Mouse (Mus musculus): Measurements from ENCODE around the gene Eif2ak2.

Eif2ak2 gene

GRCm38 (mm10) chr17:78834856-78835835 lies 47.2 kb downstream of the Eif2ak2 start, which contains the start of the genes Heatr5b and Gpatch11:
Gene Heatr5b (minus strand): TSS chr17:78835364.
Gene Gpatch11 (plus strand): TSS chr17:78835567.
- peak; percentile 95 to 97 for DNase-seq (ENCODE audit: low spot score in 2 of 2)

DNA sequence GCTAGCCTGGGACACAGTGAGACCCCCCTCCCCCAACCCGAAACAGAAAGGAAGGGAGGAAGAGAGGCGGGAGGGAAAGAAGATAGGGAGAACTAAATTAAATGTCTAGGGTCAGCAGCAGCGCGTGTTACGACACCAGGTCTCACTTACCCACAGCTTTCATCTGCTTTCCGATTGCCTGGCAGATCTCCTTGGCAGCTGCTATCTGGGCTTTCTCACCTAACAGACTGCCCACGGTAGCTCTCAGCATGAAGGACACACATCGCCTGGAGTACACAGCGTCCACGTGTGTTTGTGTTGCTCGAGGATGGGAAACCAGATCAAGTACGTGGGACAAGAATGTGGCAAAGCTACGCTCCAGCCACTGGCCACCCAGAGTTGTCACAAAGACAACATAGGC lies 58.0 kb downstream of the Eif2ak2 start:
- no peak for DNase-seq (ENCODE audit: low spot score in 2 of 2)

DNA sequence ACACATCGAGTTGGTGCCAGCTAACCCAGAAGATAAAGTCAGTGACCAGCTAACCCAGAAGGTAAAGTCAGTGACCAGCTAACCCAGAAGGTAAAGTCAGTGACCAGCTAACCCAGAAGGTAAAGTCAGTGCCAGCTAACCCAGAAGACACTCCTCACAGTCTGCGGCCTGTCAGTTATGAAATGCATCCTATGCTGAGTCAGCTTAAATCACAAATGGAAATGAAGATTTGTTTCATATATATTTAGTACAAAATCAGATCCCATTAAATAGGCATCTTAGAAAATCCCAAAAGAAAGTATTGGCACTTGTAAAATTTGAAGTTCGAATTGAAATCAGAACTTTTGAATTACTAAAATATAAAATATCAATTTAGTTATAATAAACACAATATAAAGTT lies 72.8 kb downstream of the Eif2ak2 start:
- DNase-seq (ENCODE audit: low spot score in 2 of 2), result no peak

- no peak for DNase-seq (ENCODE audit: low spot score in 2 of 2)
Observed at GRCm38 (mm10) chr17:78809019-78809418, 73.4 kb downstream of the Eif2ak2 start.

Data from right cerebral cortex, adult 2 months (tissue).